ENCODE assay signal across 9 mouse cellular contexts in genomic region chr8:77376451-77376853, GRCm38 (mm10).
A peak's percentile ranks its signal among the peaks of the same experiment; 100 is the strongest.
DNase-seq lines count a peak whose midpoint lies in the region; ATAC-seq and TF ChIP-seq lines count a peak whose summit lies in the region.
"Had no signal": no experiment of that assay in that cellular context is flagged by ENCODE, and none has a peak within 500 bp of the region (broad histone marks: within the 10 kb centered on the region; RNA-seq: fewer than 3 reads in every experiment).

No protein-coding gene starts in this region.

- H3K4me2 ChIP-seq in embryonic facial prominence, embryonic 15.5 days (replicated peaks) = no peak overlapping the region
- no peak overlapping the region for H3K4me2 ChIP-seq in hindbrain, embryonic 15.5 days
- no peak overlapping the region for H3K4me2 ChIP-seq in stomach, postnatal 0 days (replicated peaks; ENCODE audit: low read depth)
- H3K4me2 ChIP-seq: limb, embryonic 13.5 days had no signal

- WGBS in embryonic facial prominence, embryonic 15.5 days = 11% methylated on average over 5 of the region's 5 CpGs
- 23% methylated on average over 5 of the region's 5 CpGs for WGBS in hindbrain, embryonic 15.5 days
- 29% methylated on average over 5 of the region's 5 CpGs for WGBS in stomach, postnatal 0 days

- no peak overlapping the region for H3K9ac ChIP-seq in embryonic facial prominence, embryonic 15.5 days
- no peak overlapping the region for H3K9ac ChIP-seq in hindbrain, embryonic 15.5 days
- H3K9ac ChIP-seq in stomach, postnatal 0 days (ENCODE audit: low read length) = no peak overlapping the region
- H3K9ac ChIP-seq: limb, embryonic 13.5 days had no signal

- peaks cover 18% of the 10 kb centered on the region for H3K4me1 ChIP-seq in embryonic facial prominence, embryonic 15.5 days
- H3K4me1 ChIP-seq in hindbrain, embryonic 15.5 days (replicated peaks) = peaks cover 6% of the 10 kb centered on the region
- H3K4me1 ChIP-seq in stomach, postnatal 0 days (replicated peaks; ENCODE audit: control insufficient read depth, insufficient read depth) = no peaks in the 10 kb centered on the region

- H3K9me3 ChIP-seq in embryonic facial prominence, embryonic 15.5 days (replicated peaks) = no peaks in the 10 kb centered on the region
- H3K9me3 ChIP-seq in hindbrain, embryonic 15.5 days = no peaks in the 10 kb centered on the region
- no peaks in the 10 kb centered on the region for H3K9me3 ChIP-seq in stomach, postnatal 0 days (ENCODE audit: control insufficient read depth, low read length)
- H3K9me3 ChIP-seq: limb, embryonic 13.5 days had no signal

- ATAC-seq in embryonic facial prominence, embryonic 15.5 days (ENCODE audit: insufficient number of reproducible peaks, low FRiP score, low TSS enrichment, low read depth) = peak; percentile 39; the same call in 1 of the 2 replicates
- peak; percentile 74 for ATAC-seq in hindbrain, embryonic 15.5 days (ENCODE audit: low FRiP score, low read depth)
- ATAC-seq in stomach, postnatal 0 days (ENCODE audit: low FRiP score, low TSS enrichment) = no peak
- no peak for ATAC-seq in monocyte, adult 5-6 weeks (replicated peaks; ENCODE audit: insufficient number of reproducible peaks, low FRiP score, low TSS enrichment, poor library complexity, severe bottlenecking)

- no peak for TF ChIP-seq EP300 in stomach, postnatal 0 days (optimal IDR thresholded peaks at IDR 0.05)

- intact Hi-C loops in left cerebral cortex, postnatal 4 days (cut with DNase I) = no loop called here

- peak; percentile 30 for DNase-seq in adrenal gland, adult 2 months
- DNase-seq in adrenal gland, postnatal 4 days (ENCODE audit: low spot score in 2 of 2) = no peak
- DNase-seq in CD4-positive helper T cell, adult 2 months (ENCODE audit: low read depth, low spot score) = peak; percentile 6
- DNase-seq in left cerebral cortex, postnatal 4 days = peak; percentile 68
- peak; percentile 27 for DNase-seq in stomach, postnatal 0 days (ENCODE audit: low spot score)

- H3K4me3 ChIP-seq in embryonic facial prominence, embryonic 15.5 days (replicated peaks) = no peak overlapping the region
- H3K4me3 ChIP-seq in hindbrain, embryonic 15.5 days = no peak overlapping the region
- no peak overlapping the region for H3K4me3 ChIP-seq in stomach, postnatal 0 days (ENCODE audit: low read depth, low read length)
- H3K4me3 ChIP-seq: limb, embryonic 13.5 days had no signal

- H3K36me3 ChIP-seq in embryonic facial prominence, embryonic 15.5 days = peaks cover 28% of the 10 kb centered on the region; the same call in 1 of the 2 replicates
- no peaks in the 10 kb centered on the region for H3K36me3 ChIP-seq in hindbrain, embryonic 15.5 days
- peaks cover 9% of the 10 kb centered on the region for H3K36me3 ChIP-seq in stomach, postnatal 0 days (ENCODE audit: control insufficient read depth, insufficient read depth, low read length)

- 0 out of 2 replicates have a peak overlapping the region, but pooled peaks have one; percentile 17 for H3K27ac ChIP-seq in embryonic facial prominence, embryonic 15.5 days (replicated peaks)
- no peak overlapping the region for H3K27ac ChIP-seq in hindbrain, embryonic 15.5 days (replicated peaks)
- no peak overlapping the region for H3K27ac ChIP-seq in stomach, postnatal 0 days (replicated peaks)
- H3K27ac ChIP-seq: limb, embryonic 13.5 days had no signal

- no peak for TF ChIP-seq CTCF in stomach, postnatal 0 days (IDR thresholded peaks at IDR 0.05; ENCODE audit: low read depth)

- H3K27me3 ChIP-seq in embryonic facial prominence, embryonic 15.5 days = no peaks in the 10 kb centered on the region
- no peaks in the 10 kb centered on the region for H3K27me3 ChIP-seq in hindbrain, embryonic 15.5 days
- no peaks in the 10 kb centered on the region for H3K27me3 ChIP-seq in stomach, postnatal 0 days (ENCODE audit: control insufficient read depth, insufficient read depth, low read length)
- H3K27me3 ChIP-seq: limb, embryonic 13.5 days had no signal

Comparison
In these comparisons a context has a peak if more than half of its experiments do, and no peak if none do; other contexts are left out.
1. DNase-seq: peak in adrenal gland, adult 2 months (single experiment), CD4-positive helper T cell, adult 2 months (single experiment), left cerebral cortex, postnatal 4 days (single experiment) and stomach, postnatal 0 days (single experiment); none in adrenal gland, postnatal 4 days (0 of 2).
2. ATAC-seq: peak in embryonic facial prominence, embryonic 15.5 days (single experiment) and hindbrain, embryonic 15.5 days (single experiment); none in stomach, postnatal 0 days (single experiment) and monocyte, adult 5-6 weeks (single experiment).